Mouse (Mus musculus) urinary bladder, postnatal 10 days (tissue): ENCODE data around the gene Speer4f2.
"Not testable (repeated sequence)": the region's sequence is repeated elsewhere in the genome, so short reads cannot be mapped to it uniquely, and the experiment has no call there.

Experiments used
- DNase-seq: peaks from one replicate; pipeline ENCODE4 v3.0.0; 2022; ENCODE audit warnings: low spot score

Speer4f2 gene

DNA sequence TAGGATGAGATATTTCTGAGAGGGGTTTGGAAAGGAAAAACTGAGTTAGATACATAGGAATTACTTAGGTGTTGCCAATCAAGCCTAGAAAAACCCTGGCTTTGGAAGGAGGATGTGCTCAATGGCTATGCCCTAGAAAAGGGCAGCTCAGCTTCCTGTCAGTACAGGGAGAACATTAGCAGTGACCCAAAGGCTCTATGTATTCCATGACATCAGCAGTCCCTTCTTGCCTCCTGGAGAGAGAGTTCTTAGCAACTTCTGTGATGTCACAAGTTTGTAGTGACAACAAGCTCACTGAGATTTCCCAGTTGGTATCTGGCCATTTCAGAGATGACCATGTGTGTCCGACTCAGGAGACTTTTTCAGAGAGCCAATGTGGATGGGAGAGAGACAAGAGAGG, at the start of gene Speer4f2:
Speer4f2 (plus strand) TSS at position 301 of the 400 bp plus-strand sequence.
- DNase-seq: not testable (repeated sequence)

GRCm38 (mm10) chr5:17328946-17329566, 43.9 kb upstream of the Speer4f2 start:
- DNase-seq: no peak

DNA sequence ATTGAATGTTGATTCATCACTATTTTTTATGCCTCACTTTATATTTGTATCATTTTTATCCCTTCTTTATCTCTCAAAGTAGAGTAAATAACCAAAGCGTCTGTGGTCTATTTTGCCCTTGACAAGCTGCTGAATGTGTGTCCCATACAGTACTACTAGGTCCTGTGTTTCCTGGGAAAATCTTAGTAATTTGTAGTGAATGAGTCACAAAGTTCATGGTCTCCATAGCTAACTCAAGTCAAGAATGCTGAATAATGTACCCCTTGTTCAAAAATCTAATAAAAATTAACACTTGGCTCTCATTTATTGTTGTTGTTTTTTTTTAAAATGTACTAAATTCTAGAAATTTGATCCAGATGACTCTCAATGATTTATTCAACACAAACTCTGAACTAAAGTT, 38.1 kb upstream of the Speer4f2 start:
- no peak for DNase-seq

DNA sequence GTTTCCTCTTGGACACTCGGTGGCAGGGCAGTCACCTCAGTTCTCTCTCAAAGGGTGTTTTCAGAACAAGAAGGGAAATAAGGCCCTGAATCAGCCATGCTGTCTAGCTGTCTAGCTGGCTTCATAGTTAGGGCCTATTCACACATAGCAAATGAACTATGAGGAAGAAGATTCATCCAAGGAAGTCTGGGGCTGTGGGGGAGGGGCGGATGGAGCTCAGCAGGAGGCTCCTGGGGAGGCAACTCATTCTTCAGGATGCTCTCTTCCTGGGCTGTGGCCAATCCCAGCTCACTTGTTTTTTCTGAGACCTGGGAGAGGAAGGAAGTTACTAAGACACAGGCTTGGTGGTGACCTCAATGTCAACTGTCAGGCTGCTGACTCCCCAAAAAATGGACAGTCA, 27.2 kb upstream of the Speer4f2 start:
- not testable (repeated sequence) for DNase-seq

- DNase-seq: no peak
Measured at GRCm38 (mm10) chr5:17359394-17359999, 13.5 kb upstream of the Speer4f2 start.

GRCm38 (mm10) chr5:17389926-17390325, 16.9 kb downstream of the Speer4f2 start:
- no peak for DNase-seq

GRCm38 (mm10) chr5:17391207-17391606, 18.2 kb downstream of the Speer4f2 start:
- no peak for DNase-seq

GRCm38 (mm10) chr5:17400571-17400970, 27.6 kb downstream of the Speer4f2 start:
- DNase-seq: no peak

GRCm38 (mm10) chr5:17401206-17402077, 28.5 kb downstream of the Speer4f2 start:
- DNase-seq: no peak

GRCm38 (mm10) chr5:17402330-17403125, 29.5 kb downstream of the Speer4f2 start:
- DNase-seq: no peak

GRCm38 (mm10) chr5:17403584-17403983, 30.6 kb downstream of the Speer4f2 start:
- DNase-seq: no peak

DNA sequence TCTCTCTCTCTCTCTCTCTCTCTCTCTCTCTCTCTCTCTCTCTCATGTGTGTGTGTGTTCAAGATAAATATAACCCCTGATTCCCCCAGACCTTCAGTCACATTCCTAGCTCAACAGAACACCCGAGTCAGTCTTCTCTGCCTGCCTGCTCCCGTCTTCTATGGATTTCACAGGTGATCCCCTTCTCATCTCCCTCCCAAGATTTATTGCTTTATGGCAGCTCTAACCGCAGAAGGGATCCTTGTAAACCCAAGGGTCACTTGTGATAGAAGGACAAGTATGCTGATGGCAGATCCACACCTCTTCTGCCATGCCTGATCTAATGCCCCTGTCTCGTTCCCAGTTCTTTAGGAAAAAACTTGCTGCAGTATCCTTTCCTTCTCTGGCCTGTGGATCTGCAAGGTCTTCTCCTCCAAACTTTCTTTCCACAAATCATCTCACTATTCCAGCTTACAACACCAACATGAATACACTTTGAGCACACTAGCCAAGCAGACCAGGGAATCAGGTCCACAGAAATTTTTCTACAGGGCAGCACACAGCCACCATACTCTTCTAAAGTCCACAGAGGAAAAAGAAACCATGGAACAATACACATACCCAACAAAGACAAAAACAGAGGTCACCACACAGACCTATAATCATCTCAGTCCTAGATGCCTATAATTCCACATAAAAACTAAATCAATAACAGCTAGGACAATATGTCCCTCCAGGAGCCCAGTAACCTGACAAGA, 36.1 kb downstream of the Speer4f2 start:
- DNase-seq: no peak

GRCm38 (mm10) chr5:17417201-17417600, 44.2 kb downstream of the Speer4f2 start:
- no peak for DNase-seq

GRCm38 (mm10) chr5:17419215-17419820, 46.3 kb downstream of the Speer4f2 start:
- no peak for DNase-seq

DNA sequence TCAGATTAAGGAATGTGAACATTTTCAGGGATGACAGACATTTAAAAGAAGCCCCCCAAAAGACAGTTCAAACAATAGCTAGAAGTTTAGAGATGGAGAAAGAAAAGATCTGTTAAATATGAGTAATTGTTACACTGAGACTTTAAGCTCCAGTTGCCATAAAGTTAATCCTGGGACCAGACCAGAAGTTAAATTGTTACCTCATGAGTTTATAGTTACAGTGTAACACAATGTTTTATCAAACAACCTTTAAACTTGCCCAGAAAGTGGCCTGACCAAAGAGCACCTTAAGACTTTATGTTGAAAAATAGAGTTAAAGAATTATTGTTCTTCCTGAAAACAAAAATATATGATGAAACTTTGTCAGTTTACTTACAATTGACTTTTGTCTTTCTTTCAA, 46.9 kb downstream of the Speer4f2 start:
- no peak for DNase-seq

GRCm38 (mm10) chr5:17422225-17422624, 49.2 kb downstream of the Speer4f2 start:
- DNase-seq: no peak

- no peak for DNase-seq
Measured at GRCm38 (mm10) chr5:17426930-17427329, 54.0 kb downstream of the Speer4f2 start.
